Mouse (Mus musculus) MEL (cell line): ENCODE results near the gene Fancc. TPM values are rescaled to one million over a fixed set of nuclear protein-coding genes. Genes with fewer than 3 reads are reported as not detected.

Experiments
- DNase-seq: peaks from one replicate; pipeline ENCODE4 v3.0.0; 2011; ENCODE audit warnings: low read depth, low spot score
- H3K27ac ChIP-seq: 2 replicates; pipeline ENCODE4 v1.5.1; 2012; ENCODE audit warnings: low read depth, mild to moderate bottlenecking, control low read depth, low read length, moderate library complexity; ENCODE audit not compliant: control insufficient read depth
- H3K27me3 ChIP-seq, 2 experiments: fragments of 150-350 bp in 1 of 2; sonication (generic) in 1 of 2; 2 replicates each; pipeline ENCODE4 v1.6.1; 2012; ENCODE audit warnings: low read length in 2 of 2, mild to moderate bottlenecking in 2 of 2, improper control_type of control experiment in 1 of 2, moderate library complexity in 1 of 2; ENCODE audit not compliant: insufficient read depth in 2 of 2, control insufficient read depth in 1 of 2
- H3K36me3 ChIP-seq, 2 experiments: 2 replicates each; pipeline ENCODE4 v1.6.1; 2012 to 2014; ENCODE audit warnings: low read length in 2 of 2, improper control_type of control experiment in 1 of 2, inconsistent platforms in 1 of 2, mild to moderate bottlenecking in 1 of 2; ENCODE audit not compliant: insufficient read depth in 2 of 2, control insufficient read depth in 1 of 2
- H3K4me1 ChIP-seq, 2 experiments: fragments of 150-350 bp in 1 of 2; sonication (generic) in 1 of 2; 2 replicates each; pipeline ENCODE4 v1.6.1; 2012; ENCODE audit warnings: low read length in 2 of 2, improper control_type of control experiment in 1 of 2, mild to moderate bottlenecking in 1 of 2; ENCODE audit not compliant: insufficient read depth in 2 of 2, control insufficient read depth in 1 of 2
- H3K4me3 ChIP-seq, 2 experiments: fragments of 150-350 bp in 1 of 2; sonication (generic) in 1 of 2; 2 replicates each; pipeline ENCODE4 v1.5.1; 2012; ENCODE audit warnings: low read depth in 2 of 2, low read length in 2 of 2, mild to moderate bottlenecking in 2 of 2, moderate library complexity in 2 of 2, control low read depth in 1 of 2, improper control_type of control experiment in 1 of 2; ENCODE audit not compliant: control insufficient read depth in 1 of 2, insufficient read depth in 1 of 2
- H3K79me2 ChIP-seq: 2 replicates; pipeline ENCODE4 v1.6.1; 2012; ENCODE audit warnings: mild to moderate bottlenecking, low read length, moderate library complexity; ENCODE audit not compliant: control insufficient read depth, poor library complexity, insufficient read depth
- H3K9ac ChIP-seq: 2 replicates; pipeline ENCODE4 v1.6.1; 2012; ENCODE audit warnings: low read depth, mild to moderate bottlenecking, control low read depth, low read length, moderate library complexity; ENCODE audit not compliant: control insufficient read depth, poor library complexity, severe bottlenecking
- H3K9me3 ChIP-seq: fragments of 150-350 bp; sonication (generic); replicated peaks from 2 replicates; pipeline ENCODE4 v1.6.1; 2012; ENCODE audit warnings: mild to moderate bottlenecking, low read length, improper control_type of control experiment, moderate library complexity; ENCODE audit not compliant: insufficient read depth
- ELF1 ChIP-seq: IDR thresholded peaks from 2 replicates; pipeline ENCODE4 v1.6.1; 2014; ENCODE audit warnings: low read depth, mild to moderate bottlenecking, inconsistent platforms, low read length, improper control_type of control experiment, moderate library complexity
- EP300 ChIP-seq, 2 experiments: IDR thresholded peaks; 2 replicates each; pipeline ENCODE4 v1.6.1; 2011; ENCODE audit warnings: improper control_type of control experiment in 2 of 2, low read length in 2 of 2, low read depth in 1 of 2, mild to moderate bottlenecking in 1 of 2
- GATA1 ChIP-seq: IDR thresholded peaks from 2 replicates; pipeline ENCODE4 v1.6.1; 2011; ENCODE audit warnings: low read depth, low read length, improper control_type of control experiment
- KAT2A ChIP-seq: conservative IDR thresholded peaks from 2 replicates; pipeline ENCODE4 v1.6.1; 2012; ENCODE audit warnings: low read depth, low read length, improper control_type of control experiment, inconsistent platforms
- MXI1 ChIP-seq: IDR thresholded peaks from 2 replicates; pipeline ENCODE4 v1.6.1; 2011; ENCODE audit warnings: mild to moderate bottlenecking, low read depth, low read length, improper control_type of control experiment
- SIN3A ChIP-seq: IDR thresholded peaks from 2 replicates; pipeline ENCODE4 v1.6.1; 2012; ENCODE audit warnings: low read length, improper control_type of control experiment, inconsistent platforms
- ZNF384 ChIP-seq: IDR thresholded peaks from 2 replicates; pipeline ENCODE4 v1.6.1; 2012; ENCODE audit warnings: low read depth, mild to moderate bottlenecking, inconsistent platforms, low read length, improper control_type of control experiment
- polyA plus RNA-seq, 2 experiments: library from polyadenylated mRNA; stranded (reverse) in 1 of 2; unstranded in 1 of 2; fragments of >175 nt in 1 of 2; fragments of >200 nt in 1 of 2; gene quantifications; 2 replicates each; pipeline versions ENCODE4 v1.2.1 to v1.2.4; 2012; ENCODE audit warnings: low replicate concordance in 2 of 2, low read depth in 1 of 2; ENCODE audit not compliant: insufficient read length in 2 of 2, insufficient read depth in 1 of 2, missing spikeins in 1 of 2
- total RNA-seq: library from RNA; depleted of rRNA; stranded (reverse); fragments of 300-350 nt; gene quantifications from 2 replicates; pipeline ENCODE4 v1.2.3, GENCODE M21; 2012

Fancc gene
- total and polyA plus RNA-seq, 3 experiments = 4.0 to 5.5 TPM; not detected in 1

DNA sequence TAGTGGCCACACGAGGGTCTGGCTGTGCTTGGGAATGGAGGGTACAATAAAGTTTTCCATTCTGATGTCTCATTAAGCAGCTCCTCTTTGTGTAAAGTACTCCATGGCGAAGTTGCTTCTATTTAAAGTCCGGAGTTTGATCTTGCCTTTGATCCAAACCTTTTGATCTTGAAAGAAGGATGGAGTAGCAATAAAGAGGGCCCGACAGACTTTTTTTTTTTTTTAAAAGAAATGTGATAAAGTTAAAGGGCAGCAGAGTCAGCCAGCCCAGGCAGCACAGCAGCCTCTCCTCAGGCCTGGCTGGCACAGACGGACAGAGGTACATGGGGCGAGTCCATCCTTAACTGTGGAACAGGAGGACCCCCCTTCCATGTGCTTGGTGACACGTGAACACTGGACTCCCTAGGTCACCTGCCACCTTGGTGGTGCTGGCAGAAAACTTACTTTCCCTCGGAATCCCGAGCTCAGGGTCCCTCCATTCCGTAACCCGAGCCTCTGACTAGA, 257.7 kb downstream of the Fancc start:
- H3K79me2 ChIP-seq = peaks cover 5% of the 10 kb centered on the region
- peaks cover 0 to 8% of the 10 kb centered on the region in 2 experiments; a peak in 2 of 4 replicates for H3K36me3 ChIP-seq
- 0 out of 2 replicates have a peak overlapping the region, but pooled peaks have one; percentile 35 for H3K27ac ChIP-seq
- peaks cover 4 to 7% of the 10 kb centered on the region in 2 experiments; a peak in 2 of 4 replicates for H3K4me1 ChIP-seq
- TF ChIP-seq ZNF384 (peak; percentile 72), MXI1 (no peak; the same call in 1 of the 2 replicates)
- no peaks in the 10 kb centered on the region for H3K27me3 ChIP-seq
- peak overlapping the region; percentile 79 for H3K9ac ChIP-seq
- H3K4me3 ChIP-seq = peak overlapping the region; percentile 68 to 88
- H3K9me3 ChIP-seq = no peaks in the 10 kb centered on the region
- DNase-seq = peak; percentile 35

GRCm38 (mm10) chr13:63238045-63238444, 259.0 kb downstream of the Fancc start:
- Histone ChIP-seq H3K9ac (no peak overlapping the region), H3K9me3 (no peaks in the 10 kb centered on the region), H3K36me3 (peaks cover 0 to 8% of the 10 kb centered on the region in 2 experiments; a peak in 2 of 4 replicates), H3K79me2 (peaks cover 5% of the 10 kb centered on the region), H3K27ac (no peak overlapping the region), H3K4me1 (peaks cover 4 to 7% of the 10 kb centered on the region in 2 experiments; a peak in 2 of 4 replicates), H3K4me3 (no peak overlapping the region), H3K27me3 (no peaks in the 10 kb centered on the region)
- DNase-seq = no peak
- TF ChIP-seq ELF1 (no peak), EP300 (IDR thresholded peaks at IDR 0.05; ENCODE audit: low read depth in 1 of 2, low read length in 2 of 2) (no peak)

DNA sequence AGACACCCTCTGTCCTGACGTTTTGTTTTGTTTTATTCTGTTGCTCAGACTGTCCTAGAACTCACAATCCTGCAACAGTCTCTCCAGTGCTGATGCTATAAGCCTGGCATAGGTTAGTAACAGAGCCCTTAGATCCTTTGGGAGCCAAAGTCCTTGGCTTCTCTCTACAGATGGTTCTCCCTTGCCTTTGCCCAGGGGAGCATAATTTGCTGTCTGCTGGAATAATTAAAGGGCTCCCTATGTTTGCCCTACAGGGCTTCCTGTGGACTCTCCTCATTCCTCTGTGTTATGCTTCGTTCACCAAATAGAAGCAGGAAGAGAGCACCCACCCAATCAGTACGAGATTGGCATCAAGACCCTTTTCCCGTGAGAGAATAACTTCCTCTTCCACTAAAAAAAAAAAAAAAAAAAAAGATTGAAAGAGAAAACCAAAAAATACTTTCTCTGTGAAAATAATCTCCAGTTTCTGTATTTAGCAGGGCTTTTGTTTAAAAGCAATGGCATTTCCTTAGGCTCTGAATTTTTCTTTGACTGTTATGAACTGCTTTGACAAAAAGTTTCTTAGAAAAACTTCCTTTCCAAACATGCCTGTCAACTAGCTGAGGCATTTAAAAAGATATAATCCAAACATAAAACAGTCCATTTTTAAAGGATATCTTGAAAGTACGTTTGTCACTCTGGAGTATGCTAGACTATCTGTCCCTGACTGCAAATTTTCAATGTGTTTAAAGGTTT, 260.8 kb downstream of the Fancc start:
- TF ChIP-seq GATA1 (0 out of 2 replicates have a peak, but pooled peaks have one; percentile 30), EP300 (IDR thresholded peaks at IDR 0.05; ENCODE audit: low read depth in 1 of 2, low read length in 2 of 2) (0 out of 4 replicates have a peak, but pooled peaks of 1 of the 2 experiments have one; percentile 5), ZNF384 (peak; percentile 93), SIN3A (peak; percentile 21; the same call in 1 of the 2 replicates), KAT2A (no peak)
- TF ChIP-seq, all 39 proteins: peak for 4
- peaks cover 0 to 8% of the 10 kb centered on the region in 2 experiments; a peak in 2 of 4 replicates for H3K36me3 ChIP-seq
- peaks cover 4 to 7% of the 10 kb centered on the region in 2 experiments; a peak in 2 of 4 replicates for H3K4me1 ChIP-seq
- H3K9ac ChIP-seq = no peak overlapping the region; the same call in 1 of the 2 replicates
- H3K27ac ChIP-seq = no peak overlapping the region
- no peaks in the 10 kb centered on the region for H3K9me3 ChIP-seq
- no peaks in the 10 kb centered on the region for H3K27me3 ChIP-seq
- H3K4me3 ChIP-seq = peak overlapping the region in 1 of 2 experiments; percentile 24; a peak in 1 of 4 replicates
- peaks cover 3% of the 10 kb centered on the region; the same call in 1 of the 2 replicates for H3K79me2 ChIP-seq
- peak; percentile 39 for DNase-seq
